Mouse (Mus musculus) olfactory bulb, adult 2 months (tissue): ENCODE results near the gene Dmp1.

Experiments
- CTCF ChIP-seq: fragments of 200-500 bp; IDR thresholded peaks from 2 replicates; pipeline ENCODE4 v1.5.1; 2012; ENCODE audit warnings: low read depth, mild to moderate bottlenecking, low read length, moderate library complexity; ENCODE audit not compliant: insufficient read depth
- POLR2A ChIP-seq: fragments of 200-500 bp; IDR thresholded peaks from 2 replicates; pipeline ENCODE4 v1.6.1; 2012; ENCODE audit warnings: mild to moderate bottlenecking, low read depth, low read length, moderate library complexity; ENCODE audit not compliant: insufficient read depth

DNA sequence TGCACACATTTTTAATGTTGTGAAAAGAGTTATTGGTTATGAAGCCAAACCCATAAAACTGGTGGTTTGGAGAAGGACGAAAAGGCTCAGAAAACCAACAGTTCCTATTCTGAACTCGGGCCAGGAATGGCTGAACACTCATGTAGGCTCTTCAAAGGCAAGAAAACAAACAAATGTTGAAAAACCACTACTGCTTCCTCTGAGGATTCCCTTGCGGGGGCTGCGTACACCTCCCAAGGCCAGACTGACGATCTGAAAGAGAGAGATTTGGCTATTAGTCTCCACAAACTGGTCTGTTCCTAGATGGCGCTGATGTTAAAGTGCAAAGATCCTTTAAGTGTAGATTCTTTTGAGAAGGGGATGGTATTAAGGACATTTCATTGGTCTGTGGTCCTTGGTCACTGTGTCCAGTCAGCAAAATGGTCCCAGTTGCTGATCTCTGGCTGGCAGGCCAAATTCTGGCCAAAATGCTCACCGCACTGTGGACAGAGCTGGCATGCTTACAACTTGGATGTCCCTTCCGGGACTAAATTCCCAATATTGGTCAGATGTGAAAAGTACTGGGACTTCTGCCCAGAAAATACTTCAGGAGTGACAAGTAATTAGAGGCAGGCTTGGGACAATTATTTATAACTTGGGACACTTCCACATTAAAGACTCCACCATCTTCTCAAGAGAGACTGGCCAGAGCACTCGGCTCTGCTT is 37.4 kb downstream of the Dmp1 start:
- TF ChIP-seq CTCF (no peak), POLR2A (no peak)
